Mouse (Mus musculus) ES-E14 (cell line): ENCODE results near the gene Fam222a. TPM values are rescaled to one million over a fixed set of nuclear protein-coding genes. Genes with fewer than 3 reads are reported as not detected.
A peak's percentile ranks its signal among the peaks of the same experiment; 100 is the strongest.

Experiments used
- DNase-seq: peaks from one replicate; pipeline ENCODE4 v3.0.0-alpha.2; 2013; ENCODE audit warnings: low read depth, low spot score
- H3K27ac ChIP-seq: 2 replicates; pipeline ENCODE4 v1.5.1; 2012; ENCODE audit warnings: low read depth, mild to moderate bottlenecking, low read length, moderate library complexity, mixed read lengths; ENCODE audit not compliant: poor library complexity, insufficient read depth, severe bottlenecking
- H3K36me3 ChIP-seq: 2 replicates; pipeline ENCODE4 v1.6.1; 2012; ENCODE audit warnings: mild to moderate bottlenecking, low read length, moderate library complexity, mixed read lengths; ENCODE audit not compliant: control insufficient read depth, poor library complexity, insufficient read depth, severe bottlenecking
- H3K4me1 ChIP-seq, 2 experiments: fragments of 150-350 bp in 1 of 2; sonication (generic) in 1 of 2; 2 replicates each; pipeline ENCODE4 v1.6.1; 2012; ENCODE audit warnings: low read length in 2 of 2, mild to moderate bottlenecking in 1 of 2, mixed read lengths in 1 of 2; ENCODE audit not compliant: control insufficient read depth in 2 of 2, insufficient read depth in 2 of 2, poor library complexity in 1 of 2
- H3K4me3 ChIP-seq, 2 experiments: fragments of 150-350 bp in 1 of 2; sonication (generic) in 1 of 2; 2 replicates each; pipeline ENCODE4 v1.5.1; 2012; ENCODE audit warnings: low read length in 2 of 2, low read depth in 1 of 2, mild to moderate bottlenecking in 1 of 2, mixed read lengths in 1 of 2; ENCODE audit not compliant: insufficient read depth in 1 of 2, poor library complexity in 1 of 2, severe bottlenecking in 1 of 2
- H3K9ac ChIP-seq: 2 replicates; pipeline ENCODE4 v1.6.1; 2012; ENCODE audit warnings: low read depth, mild to moderate bottlenecking, low read length, mixed read lengths; ENCODE audit not compliant: poor library complexity, insufficient read depth, severe bottlenecking
- H3K9me3 ChIP-seq: fragments of 150-350 bp; sonication (generic); 2 replicates; pipeline ENCODE4 v1.6.1; 2012; ENCODE audit warnings: low read depth, mild to moderate bottlenecking, low read length; ENCODE audit not compliant: control insufficient read depth, insufficient read depth
- CHD2 ChIP-seq: IDR thresholded peaks from 2 replicates; pipeline ENCODE4 v1.6.1; 2014; ENCODE audit warnings: mild to moderate bottlenecking, low read depth, low read length, inconsistent platforms
- HCFC1 ChIP-seq: IDR thresholded peaks from 2 replicates; pipeline ENCODE4 v1.6.1; 2012; ENCODE audit warnings: low read length, inconsistent platforms, borderline replicate concordance; ENCODE audit not compliant: insufficient read depth
- MAFK ChIP-seq: IDR thresholded peaks from 2 replicates; pipeline ENCODE4 v1.6.1; 2014; ENCODE audit warnings: mild to moderate bottlenecking, low read depth, low read length, inconsistent platforms; ENCODE audit not compliant: insufficient read depth
- ZC3H11A ChIP-seq: IDR thresholded peaks from 2 replicates; pipeline ENCODE4 v1.6.1; 2012; ENCODE audit warnings: low read depth, mild to moderate bottlenecking, inconsistent platforms, low read length, borderline replicate concordance
- ZNF384 ChIP-seq: IDR thresholded peaks from 2 replicates; pipeline ENCODE4 v1.6.1; 2012; ENCODE audit warnings: low read depth, low read length, inconsistent platforms
- in situ Hi-C, 2 experiments: fragments of 600-800 bp; cut with MboI; formaldehyde crosslinking; loops; one replicate each; pipeline ENCODE4 v1.15.1; 2025; ENCODE audit warnings: low sequenced_read_pairs in 2 of 2, inconsistent platforms in 1 of 2; ENCODE audit not compliant: unreplicated experiment in 2 of 2
- total RNA-seq: library from RNA; depleted of rRNA; stranded (reverse); fragments of 300-350 nt; gene quantifications from 2 replicates; pipeline ENCODE4 v1.2.3, GENCODE M21; 2012

Gene Fam222a
- total RNA-seq, 1 experiment, result 1.2 TPM

DNA sequence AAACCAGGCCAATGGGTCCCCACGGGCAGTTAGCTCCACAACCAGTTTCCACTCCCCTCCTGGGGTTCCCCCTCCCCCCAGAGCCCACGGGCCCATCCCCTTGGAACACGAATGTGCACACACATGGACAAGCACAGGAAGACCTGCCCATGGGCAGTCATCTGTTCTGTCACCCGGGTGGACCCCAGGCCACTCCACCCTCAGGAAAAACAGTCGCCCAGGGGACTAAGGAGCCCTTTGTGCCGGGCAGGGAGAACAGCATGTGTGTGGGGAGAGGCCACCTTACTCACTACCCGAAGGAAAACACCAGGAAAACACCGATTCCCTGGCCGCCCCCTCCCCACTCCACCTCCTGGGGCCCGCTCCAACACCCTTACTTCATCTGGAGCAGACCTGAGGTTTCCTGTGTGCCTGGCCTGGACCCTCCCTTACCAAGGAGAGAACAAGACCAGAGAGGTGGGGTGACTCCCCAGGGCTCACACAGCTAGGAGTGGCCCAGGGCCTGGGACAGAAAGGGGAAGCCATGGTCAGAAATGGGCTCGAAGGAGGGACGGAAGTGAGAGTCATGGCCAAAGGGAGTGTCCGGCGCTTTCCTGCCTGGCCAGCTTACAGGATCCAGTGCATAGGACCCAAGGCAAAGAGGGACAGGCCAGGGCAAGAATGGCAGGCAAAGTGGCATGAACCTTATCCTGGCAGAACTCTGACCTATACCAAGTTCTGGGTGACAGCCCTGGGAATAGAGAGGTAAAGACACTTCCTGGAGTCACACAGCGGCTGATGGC lies 86.0 kb downstream of the Fam222a start:
- TF ChIP-seq ZNF384 (no peak), HCFC1 (no peak), CHD2 (no peak), ZC3H11A (no peak), MAFK (no peak)
- H3K9me3 ChIP-seq, result no peaks in the 10 kb centered on the region

DNA sequence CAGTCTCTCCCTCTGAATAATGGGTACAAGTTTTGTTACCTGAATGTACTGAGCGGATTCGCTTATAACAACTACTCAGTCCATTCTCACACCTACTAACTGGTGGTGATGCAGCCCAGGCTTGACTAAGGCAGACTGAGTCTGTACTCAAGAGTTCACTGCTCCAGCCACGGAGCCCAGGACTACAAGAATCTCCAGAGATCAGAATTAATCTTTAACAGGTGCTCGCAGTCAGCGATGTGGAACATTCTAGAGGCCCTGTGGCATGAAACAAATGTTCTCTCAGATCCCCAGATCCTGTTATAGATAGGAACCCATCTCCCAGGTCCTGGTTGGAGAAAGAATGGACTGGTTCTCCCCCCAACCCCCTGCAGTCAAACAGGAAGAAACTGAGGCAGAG lies 87.9 kb downstream of the Fam222a start:
- Histone ChIP-seq H3K9ac (no peak overlapping the region), H3K9me3 (no peaks in the 10 kb centered on the region), H3K36me3 (no peaks in the 10 kb centered on the region), H3K4me1 (peaks cover 0 to 5% of the 10 kb centered on the region in 2 experiments; a peak in 1 of 4 replicates), H3K27ac (no peak overlapping the region), H3K4me3 (no peak overlapping the region)
- TF ChIP-seq HCFC1, result no peak
- TF ChIP-seq ZNF384, result no peak
- TF ChIP-seq MAFK, result no peak
- no peak for TF ChIP-seq CHD2
- no peak for TF ChIP-seq ZC3H11A
- in situ Hi-C loops, result no loop called here
- no peak for DNase-seq

More for the DNA sequence above, 86.0 kb downstream of the Fam222a start:
- Histone ChIP-seq H3K9ac (no peak overlapping the region), H3K4me3 (no peak overlapping the region), H3K4me1 (peaks cover 0 to 2% of the 10 kb centered on the region in 2 experiments; a peak in 1 of 4 replicates), H3K27ac (no peak overlapping the region), H3K36me3 (no peaks in the 10 kb centered on the region)
- in situ Hi-C loops, result no loop called here
- no peak for DNase-seq

DNA sequence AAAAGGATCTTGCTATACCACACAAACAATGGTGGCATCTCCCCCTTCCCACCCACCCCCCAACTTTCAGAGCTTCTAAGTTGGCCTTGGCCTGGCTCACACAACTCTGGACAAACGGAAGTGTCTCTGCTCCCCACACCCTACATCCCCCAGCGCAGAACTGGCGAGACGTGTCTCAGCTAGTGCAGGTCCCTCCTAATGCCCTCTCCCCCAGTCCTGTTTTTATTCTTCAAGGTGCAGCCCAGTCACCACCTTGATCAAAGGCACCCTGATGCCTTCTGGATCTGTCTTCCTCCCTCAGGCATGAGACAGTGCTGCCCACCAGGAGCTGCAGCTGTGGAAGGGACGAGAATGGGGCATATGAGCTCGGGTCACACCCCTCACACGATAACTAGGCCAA lies 88.5 kb downstream of the Fam222a start:
- Histone ChIP-seq H3K4me1 (peaks cover 0 to 5% of the 10 kb centered on the region in 2 experiments; a peak in 1 of 4 replicates), H3K4me3 (no peak overlapping the region), H3K27ac (no peak overlapping the region), H3K9me3 (no peaks in the 10 kb centered on the region), H3K36me3 (no peaks in the 10 kb centered on the region), H3K9ac (no peak overlapping the region)
- no peak for DNase-seq
- in situ Hi-C loops, result no loop called here
- TF ChIP-seq MAFK, result no peak
- no peak for TF ChIP-seq ZC3H11A
- TF ChIP-seq ZNF384, result no peak
- TF ChIP-seq CHD2, result no peak
- no peak for TF ChIP-seq HCFC1

DNA sequence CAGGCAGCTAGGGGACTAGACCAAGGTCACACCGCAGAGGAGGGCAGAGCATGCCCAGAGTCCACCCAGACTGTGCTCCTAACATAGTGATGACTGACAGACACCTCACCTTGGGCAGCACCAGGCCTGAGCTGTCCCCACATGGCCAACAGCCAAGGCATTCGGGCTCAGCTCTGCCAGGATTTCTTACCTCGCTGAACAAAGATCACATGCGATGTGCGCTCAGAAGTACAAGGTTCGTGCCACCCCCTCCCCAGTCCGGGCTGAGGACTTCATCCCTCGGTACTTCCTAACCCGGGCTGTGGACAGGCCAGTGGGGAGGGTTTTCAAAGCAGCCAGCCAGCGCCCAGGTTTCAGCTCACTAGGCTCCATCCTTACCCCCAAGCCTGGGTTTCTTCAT lies 89.6 kb downstream of the Fam222a start:
- in situ Hi-C loops, result no loop called here
- peak overlapping the region; percentile 65 to 66; a peak in 3 of 4 replicates for H3K4me3 ChIP-seq
- H3K4me1 ChIP-seq, result peaks cover 0 to 5% of the 10 kb centered on the region in 2 experiments; a peak in 1 of 4 replicates
- DNase-seq, result no peak
- TF ChIP-seq ZNF384, result no peak
- no peak for TF ChIP-seq ZC3H11A
- TF ChIP-seq MAFK, result no peak
- TF ChIP-seq CHD2, result no peak
- no peak for TF ChIP-seq HCFC1
- no peaks in the 10 kb centered on the region for H3K9me3 ChIP-seq
- H3K27ac ChIP-seq, result no peak overlapping the region
- no peak overlapping the region for H3K9ac ChIP-seq
- H3K36me3 ChIP-seq, result no peaks in the 10 kb centered on the region

DNA sequence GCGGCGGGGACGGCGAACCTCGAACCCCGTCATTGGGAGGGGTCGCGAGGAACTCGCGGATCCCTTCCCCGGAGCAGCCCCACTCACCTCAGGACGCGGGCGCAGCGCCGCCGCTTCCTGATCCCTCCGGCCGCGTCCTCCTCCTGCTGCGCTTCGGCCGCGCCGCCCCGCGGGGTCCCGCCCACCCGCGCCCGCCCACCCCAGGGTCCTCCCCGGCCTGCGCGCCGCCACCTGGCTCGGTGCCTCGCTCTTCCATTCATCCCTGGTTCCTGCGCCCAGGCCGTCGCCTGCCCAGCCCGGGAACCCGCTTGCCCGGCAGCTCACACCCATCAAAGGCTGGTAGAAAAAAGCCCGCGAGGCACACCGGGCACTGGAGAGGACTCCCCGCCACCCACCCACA lies 90.4 kb downstream of the Fam222a start, which contains the start of gene Trpv4:
Gene Trpv4 (minus strand): TSS at position 167 of the 400 bp plus-strand sequence.
- Histone ChIP-seq H3K36me3 (no peaks in the 10 kb centered on the region), H3K9ac (peak within 1 kb of the TSS; percentile 61), H3K4me1 (peaks cover 0 to 5% of the 10 kb centered on the region in 2 experiments; a peak in 1 of 4 replicates), H3K9me3 (no peaks in the 10 kb centered on the region), H3K27ac (no peak within 1 kb of the TSS), H3K4me3 (peak within 1 kb of the TSS; percentile 65 to 66)
- TF ChIP-seq ZNF384 (no peak), CHD2 (no peak), MAFK (no peak), ZC3H11A (no peak), HCFC1 (no peak)
- no peak for DNase-seq
- in situ Hi-C loops, result no loop called here
